Mouse (Mus musculus): Measurements from ENCODE around the gene Prkar2b.

The Prkar2b gene

GRCm38 (mm10) chr12:32061090-32061930, at the start of gene Prkar2b:
Prkar2b (minus strand) TSS chr12:32061296.
- DNase-seq (ENCODE audit: low spot score), result peak; percentile 89

DNA sequence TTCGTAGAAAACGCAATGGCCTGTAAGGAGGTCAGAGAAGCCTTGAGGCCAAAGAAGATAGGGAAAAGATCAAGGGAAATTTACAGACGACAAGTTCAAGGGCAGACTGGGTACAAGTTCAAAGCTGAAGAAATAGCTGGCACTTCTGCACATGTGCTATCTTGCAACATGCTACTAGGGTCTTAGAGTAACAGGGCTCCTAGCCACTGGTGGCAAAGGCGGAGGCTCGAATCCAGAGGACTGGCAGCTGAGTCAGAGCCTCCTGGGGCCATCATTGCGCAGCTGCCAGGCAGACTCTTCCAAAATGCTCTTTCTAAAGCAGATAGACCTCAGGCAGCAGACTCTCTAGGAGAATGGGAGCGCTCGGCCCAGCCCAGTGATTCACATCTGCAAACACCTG, 48.1 kb upstream of the Prkar2b start:
- no peak for DNase-seq (ENCODE audit: low spot score)

DNA sequence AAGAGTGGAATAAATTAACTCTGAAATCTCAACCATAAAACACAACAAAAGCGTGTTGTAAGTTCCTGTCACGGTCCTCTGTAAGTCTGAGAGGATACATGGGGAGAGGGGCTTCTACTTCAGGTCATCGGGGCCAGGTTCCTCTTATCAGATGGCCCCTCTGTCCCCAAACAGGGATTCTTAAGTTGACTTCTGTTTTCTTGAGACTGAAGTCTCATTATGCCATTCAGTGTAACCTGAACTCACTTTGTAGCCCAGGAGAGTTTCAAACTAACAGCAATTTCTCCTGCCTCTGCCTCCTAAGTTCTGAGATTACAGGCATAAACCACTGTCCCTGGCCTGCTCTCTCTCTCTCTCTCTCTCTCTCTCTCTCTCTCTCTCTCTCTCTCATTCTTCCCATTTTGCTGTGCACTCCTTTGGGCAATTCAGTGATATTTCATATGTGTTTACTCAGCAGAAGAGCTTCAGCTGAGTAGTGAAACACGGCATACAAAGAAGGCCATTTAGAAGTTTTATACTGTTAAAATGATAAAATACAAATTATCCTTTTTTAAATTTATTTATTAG, 43.9 kb upstream of the Prkar2b start:
- DNase-seq (ENCODE audit: low spot score), result no peak

GRCm38 (mm10) chr12:32104451-32104862, 43.4 kb upstream of the Prkar2b start:
- DNase-seq (ENCODE audit: low spot score), result peak; percentile 92

DNA sequence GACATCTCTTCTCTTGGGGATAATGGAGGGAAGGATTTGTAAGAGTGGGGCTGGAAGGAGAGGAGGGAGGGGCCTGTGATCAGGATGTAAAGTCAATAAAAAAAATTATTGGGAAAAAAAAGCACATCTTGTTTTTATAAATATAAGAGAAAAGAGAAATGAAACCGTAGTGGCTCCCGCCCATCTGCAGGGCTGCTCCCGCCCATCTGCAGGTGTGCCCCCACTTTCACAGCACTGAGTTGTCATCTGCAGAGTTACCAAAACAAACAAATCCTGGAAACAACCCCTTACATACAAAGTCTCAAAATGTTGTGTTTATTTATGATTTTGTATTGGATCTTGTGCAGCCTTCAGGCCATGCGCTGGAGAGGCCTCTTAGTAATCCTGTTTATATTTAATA, 40.2 kb upstream of the Prkar2b start:
- no peak for DNase-seq (ENCODE audit: low spot score)

DNA sequence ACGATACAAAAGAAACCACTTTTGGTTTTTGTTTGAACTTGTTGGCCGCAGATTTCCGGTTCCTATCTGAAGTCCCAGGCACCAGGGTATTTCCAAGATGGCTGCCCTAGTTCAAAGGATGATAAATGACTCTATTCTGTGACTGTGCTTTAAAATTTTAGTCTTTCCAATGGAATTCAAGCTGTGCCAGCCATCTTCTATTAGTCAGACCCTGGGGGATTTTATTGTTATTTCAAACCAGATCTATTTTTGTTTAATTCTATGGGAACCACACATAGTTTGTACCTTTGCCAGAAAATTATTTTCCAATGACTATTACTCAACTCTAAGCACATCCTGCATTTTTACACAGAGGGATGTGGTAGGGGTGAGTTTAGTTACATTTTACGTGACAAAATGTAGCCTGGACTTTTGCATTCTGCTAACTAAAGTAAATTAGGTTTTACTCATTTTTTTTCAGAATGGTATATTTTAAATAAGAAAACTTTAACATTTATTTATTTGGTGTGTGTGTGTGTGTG, 38.6 kb upstream of the Prkar2b start:
- no peak for DNase-seq (ENCODE audit: low spot score)

GRCm38 (mm10) chr12:32098596-32098995, 37.5 kb upstream of the Prkar2b start:
- DNase-seq (ENCODE audit: low spot score), result no peak

GRCm38 (mm10) chr12:32097107-32097506, 36.0 kb upstream of the Prkar2b start:
- no peak for DNase-seq (ENCODE audit: low spot score)

- DNase-seq (ENCODE audit: low spot score), result no peak
Measured at GRCm38 (mm10) chr12:32095164-32095563, 34.1 kb upstream of the Prkar2b start.

DNA sequence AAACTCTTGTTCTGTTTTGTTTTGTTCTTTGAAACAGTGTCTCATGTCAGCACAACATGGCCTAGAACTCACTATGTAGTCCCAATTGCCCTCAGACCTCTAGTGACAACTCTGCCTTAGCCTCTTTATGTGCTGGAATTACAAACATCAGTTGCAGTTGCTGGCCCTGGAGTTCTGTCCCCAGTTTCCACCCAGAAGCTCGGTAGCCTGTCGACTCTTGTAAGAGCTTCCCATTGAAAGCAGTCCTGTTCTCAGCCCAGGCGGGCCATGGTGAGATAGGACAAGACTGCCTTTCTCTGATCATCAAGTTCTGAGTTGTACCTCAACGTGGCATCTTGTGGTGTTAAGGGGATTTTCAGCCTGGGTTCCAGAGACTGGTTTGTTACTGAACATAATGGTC, 31.4 kb upstream of the Prkar2b start:
- no peak for DNase-seq (ENCODE audit: low spot score)

- DNase-seq (ENCODE audit: low spot score), result no peak
Measured at GRCm38 (mm10) chr12:32088566-32088965, 27.5 kb upstream of the Prkar2b start.

- no peak for DNase-seq (ENCODE audit: low spot score)
Measured at GRCm38 (mm10) chr12:32087339-32087738, 26.2 kb upstream of the Prkar2b start.

DNA sequence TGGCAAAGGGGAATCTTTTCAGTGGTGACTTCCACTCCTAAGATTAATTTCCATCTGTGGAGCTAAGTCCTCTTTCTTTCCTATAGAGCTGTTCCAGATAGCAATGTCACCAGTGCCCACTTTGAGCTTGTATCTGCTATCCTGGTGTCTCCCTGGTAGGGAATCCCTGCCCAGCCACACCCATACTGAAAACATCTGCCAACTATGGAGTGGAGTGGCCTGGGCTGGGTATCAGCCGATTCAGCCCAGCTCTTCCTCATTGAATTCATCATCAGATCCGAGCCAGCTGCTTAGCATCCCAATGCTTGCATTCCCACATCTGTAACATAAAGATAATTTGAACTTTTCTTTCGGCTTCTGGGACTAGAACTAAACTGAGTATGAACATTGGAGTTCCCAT, 25.8 kb upstream of the Prkar2b start:
- DNase-seq (ENCODE audit: low spot score), result no peak

- DNase-seq (ENCODE audit: low spot score), result no peak
Measured at GRCm38 (mm10) chr12:32085856-32086255, 24.8 kb upstream of the Prkar2b start.

GRCm38 (mm10) chr12:32085189-32085588, 24.1 kb upstream of the Prkar2b start:
- DNase-seq (ENCODE audit: low spot score), result no peak

DNA sequence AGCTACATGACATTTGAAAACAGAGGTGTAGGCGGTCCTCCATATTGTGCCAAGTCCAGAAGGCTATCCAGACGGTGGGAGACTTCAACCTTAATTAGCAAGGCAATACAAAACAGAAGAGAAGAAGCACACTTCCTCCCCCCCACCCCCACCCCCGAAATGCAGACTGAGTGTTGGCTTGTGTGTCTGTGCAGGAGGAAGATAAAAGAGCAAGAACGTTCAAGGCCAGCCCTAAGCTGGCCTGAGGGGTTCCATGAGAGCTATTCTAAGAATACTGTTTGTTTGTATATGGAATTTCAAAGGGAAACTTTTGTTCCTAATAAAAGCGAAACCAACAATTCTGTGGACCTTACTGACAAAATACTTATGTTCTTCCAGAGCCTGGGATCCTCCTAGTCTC, 23.5 kb upstream of the Prkar2b start:
- DNase-seq (ENCODE audit: low spot score), result no peak

GRCm38 (mm10) chr12:32080692-32081091, 19.6 kb upstream of the Prkar2b start:
- DNase-seq (ENCODE audit: low spot score), result no peak

DNA sequence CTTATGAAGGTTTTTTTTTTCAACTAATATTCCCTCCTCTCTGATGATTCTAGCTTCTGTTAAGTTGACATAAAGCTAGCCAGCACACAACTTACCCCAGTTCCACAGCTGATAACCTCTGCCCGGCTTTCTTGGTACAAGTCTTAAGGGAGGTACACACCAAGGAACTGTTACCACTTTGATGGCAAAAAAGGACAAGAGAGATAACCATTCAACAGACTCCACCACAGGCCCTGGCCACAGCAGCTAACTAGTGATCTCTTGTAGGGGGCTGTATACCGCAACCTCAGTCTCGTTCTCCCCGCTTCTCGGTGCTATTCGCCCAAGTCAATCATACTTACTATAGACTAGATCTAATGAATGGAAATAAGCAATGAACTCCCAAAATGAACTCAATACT, 16.3 kb upstream of the Prkar2b start:
- DNase-seq (ENCODE audit: low spot score), result no peak

DNA sequence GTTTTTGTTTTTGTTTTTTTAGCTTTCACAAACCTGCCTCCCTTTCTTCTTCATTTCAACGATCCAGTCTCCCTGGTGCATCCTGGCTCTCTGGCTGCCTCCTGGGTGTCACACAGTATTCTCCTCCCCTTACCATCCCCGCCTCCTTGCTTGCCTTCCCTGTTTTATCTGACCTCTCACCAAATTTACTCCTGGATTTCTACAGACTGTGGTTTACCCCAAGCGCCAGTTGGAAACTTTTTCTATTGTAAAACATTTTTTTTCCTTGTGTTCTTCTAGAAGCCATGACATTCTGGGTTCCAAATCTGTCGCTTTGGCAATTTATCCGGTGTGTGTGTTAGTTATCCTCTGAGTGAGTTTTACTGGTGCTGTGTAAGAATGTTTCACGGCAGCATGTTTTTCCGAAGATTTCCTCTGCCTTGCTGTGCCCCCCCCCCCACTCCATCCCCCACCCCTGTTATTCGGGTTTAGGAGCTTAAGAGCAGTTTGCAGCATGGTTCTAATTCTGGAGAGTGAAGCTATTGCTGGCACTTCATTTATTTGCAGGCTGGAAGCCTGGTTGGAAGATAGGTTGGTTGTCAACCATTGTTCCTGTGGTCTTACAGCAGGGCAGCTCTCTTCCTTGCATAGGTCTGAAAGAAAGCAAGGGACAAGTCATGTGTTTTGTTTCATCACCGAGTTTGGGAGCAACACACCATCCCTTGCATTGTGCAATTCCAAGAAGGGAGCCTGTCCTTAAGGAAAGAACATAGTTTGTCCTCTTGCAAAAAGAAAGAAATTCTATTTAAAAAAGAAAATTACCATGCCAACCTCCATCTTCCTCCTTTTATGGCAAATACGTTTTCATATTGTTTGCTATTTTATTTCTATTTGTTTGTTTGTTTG, 15.0 kb upstream of the Prkar2b start:
- DNase-seq (ENCODE audit: low spot score), result no peak

- no peak for DNase-seq (ENCODE audit: low spot score)
Measured at GRCm38 (mm10) chr12:32074271-32074670, 13.2 kb upstream of the Prkar2b start.

GRCm38 (mm10) chr12:32066004-32066403, 4.9 kb upstream of the Prkar2b start:
- no peak for DNase-seq (ENCODE audit: low spot score)
